In genomic region chr13:51204081-51204480, GRCm38 (mm10) we compare ENCODE assay signal across 6 mouse cellular contexts. TPM values are rescaled to one million over a fixed set of nuclear protein-coding genes. Genes with fewer than 3 reads are reported as not detected.
A peak's percentile ranks its signal among the peaks of the same experiment; 100 is the strongest.
DNase-seq lines count a peak whose midpoint lies in the region; ATAC-seq lines count a peak whose summit lies in the region.
"Not testable (repeated sequence)": the region's sequence is repeated elsewhere in the genome, so short reads cannot be mapped to it uniquely, and the experiment has no call there.
"Had no signal": no experiment of that assay in that cellular context is flagged by ENCODE, and none has a peak within 500 bp of the region (broad histone marks: within the 10 kb centered on the region; RNA-seq: fewer than 3 reads in every experiment).

No protein-coding gene starts in this region.

- not testable (repeated sequence) for H3K9ac ChIP-seq in midbrain, embryonic 11.5 days (ENCODE audit: low read length)

- 0 out of 2 replicates have a peak overlapping the region, but pooled peaks have one; percentile 5 for H3K27ac ChIP-seq in limb, embryonic 10.5 days
- not testable (repeated sequence) for H3K27ac ChIP-seq in midbrain, embryonic 11.5 days (ENCODE audit: low read depth, low read length)

- not testable (repeated sequence) for H3K4me3 ChIP-seq in limb, embryonic 10.5 days; midbrain, embryonic 11.5 days (ENCODE audit: low read depth, low read length)

- DNase-seq in ES-CJ7 (ENCODE audit: low read depth, low spot score) = peak; percentile 13
- peak; percentile 65 for DNase-seq in R1 (ENCODE audit: low read depth, low spot score)
- DNase-seq in ZHBTc4 (ENCODE audit: low read depth, low spot score) = peak; percentile 30
- not testable (repeated sequence) for DNase-seq in limb, embryonic 10.5 days (ENCODE audit: low spot score)
- DNase-seq in midbrain, embryonic 11.5 days (ENCODE audit: low spot score, missing footprints) = peak; percentile 68

- 85% methylated on average over 11 of the region's 11 CpGs for WGBS in limb, embryonic 10.5 days
- 89% methylated on average over 11 of the region's 11 CpGs for WGBS in midbrain, embryonic 11.5 days

- not testable (repeated sequence) for ATAC-seq in midbrain, embryonic 11.5 days (ENCODE audit: low FRiP score)

- not testable (repeated sequence) for H3K36me3 ChIP-seq in limb, embryonic 10.5 days; midbrain, embryonic 11.5 days (ENCODE audit: control insufficient read depth, insufficient read depth, low read length)

- not testable (repeated sequence) for H3K9me3 ChIP-seq in limb, embryonic 10.5 days (replicated peaks); midbrain, embryonic 11.5 days (ENCODE audit: control insufficient read depth, low read length)

- H3K4me1 ChIP-seq in limb, embryonic 10.5 days = peaks cover 12% of the 10 kb centered on the region
- H3K4me1 ChIP-seq in midbrain, embryonic 11.5 days (ENCODE audit: control insufficient read depth, insufficient read depth, low read length) = not testable (repeated sequence)

- H3K27me3 ChIP-seq in limb, embryonic 10.5 days (ENCODE audit: low read depth, poor library complexity, severe bottlenecking); midbrain, embryonic 11.5 days (ENCODE audit: control insufficient read depth, insufficient read depth, low read length): not testable (repeated sequence)

- not testable (repeated sequence) for H3K4me2 ChIP-seq in midbrain, embryonic 11.5 days

RNA-seq across cellular contexts. Expression of gene Nxnl2, which starts 33.3 kb away (rescaled TPM):
- polyA plus RNA-seq in limb, embryonic 10.5 days (2016; fragmentation: Nextera tagmentation; extraction: Ambion mirVana) = 0.75 and 2.0 TPM in 2 replicates
- 0.29 and 0.51 TPM in 2 replicates for polyA plus RNA-seq in midbrain, embryonic 11.5 days (2014; fragmentation: Nextera tagmentation; extraction: Ambion mirVana)
- polyA plus RNA-seq: G1E had no signal
